Mouse (Mus musculus) left cerebral cortex, adult 9 months (tissue): Measurements from ENCODE around the gene Eddm3b.

Experiments used
- DNase-seq, 2 experiments: peaks; one replicate each; pipeline ENCODE4 v3.0.0; 2022; ENCODE audit warnings: low spot score in 2 of 2

Gene Eddm3b

DNA sequence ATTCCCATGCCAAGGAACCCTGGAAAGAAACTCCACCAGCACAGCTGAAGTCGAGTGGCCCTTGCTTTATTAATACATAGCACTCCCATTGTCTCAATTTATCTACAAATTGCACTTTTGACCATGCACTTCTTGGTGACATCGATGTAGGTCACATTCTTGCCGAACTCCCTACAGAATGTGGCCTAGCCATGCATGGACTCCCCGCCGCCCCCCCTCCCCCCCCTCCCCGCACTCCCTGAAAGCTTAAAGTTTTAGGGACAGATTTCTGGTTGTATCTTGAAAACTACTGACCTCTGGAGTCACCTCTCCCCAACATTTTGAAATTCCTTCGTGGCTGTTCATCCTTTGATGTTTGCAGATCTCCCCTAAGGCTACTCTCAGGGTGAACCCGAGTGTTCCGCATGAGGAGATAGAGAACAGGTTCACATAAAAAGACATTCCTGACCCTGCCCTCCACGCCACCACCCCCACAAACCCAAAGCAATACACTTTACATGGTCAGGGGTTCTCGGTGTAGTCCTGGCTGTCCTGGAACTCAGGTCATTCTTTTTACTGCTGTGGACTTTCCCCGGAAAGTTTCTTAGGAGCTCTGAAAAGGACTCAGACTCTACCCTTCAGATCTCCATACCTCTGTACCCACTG is at the start of gene Eddm3b:
TSS of gene Eddm3b (plus strand) at position 511 of the 645 bp plus-strand sequence.
- DNase-seq = no peak

- no peak for DNase-seq
Measured at GRCm38 (mm10) chr14:51068956-51069355, 45.3 kb upstream of the Eddm3b start.

DNA sequence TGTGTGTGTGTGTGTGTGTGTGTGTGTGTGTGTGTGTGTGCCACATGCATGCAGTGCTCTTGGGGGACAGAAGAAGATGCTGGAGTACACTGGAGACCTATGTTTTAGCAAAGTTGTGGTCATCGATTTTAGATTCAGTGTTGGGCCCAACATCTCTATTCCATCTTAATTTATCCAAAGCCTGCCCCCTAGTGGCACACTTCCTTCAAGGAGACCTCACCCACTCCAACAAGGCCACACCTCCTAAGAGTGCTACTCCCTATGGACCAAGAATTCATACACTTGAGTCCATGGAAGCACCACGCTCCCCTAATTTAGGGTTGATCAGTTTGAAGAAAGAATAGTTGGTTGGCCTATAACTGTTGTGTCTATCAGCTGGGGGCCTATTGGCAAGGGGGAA is 44.6 kb upstream of the Eddm3b start:
- no peak for DNase-seq

GRCm38 (mm10) chr14:51074335-51074734 is 39.9 kb upstream of the Eddm3b start, which contains the start of gene Olfr750:
Gene Olfr750 (minus strand): TSS chr14:51074435.
- no peak for DNase-seq

DNA sequence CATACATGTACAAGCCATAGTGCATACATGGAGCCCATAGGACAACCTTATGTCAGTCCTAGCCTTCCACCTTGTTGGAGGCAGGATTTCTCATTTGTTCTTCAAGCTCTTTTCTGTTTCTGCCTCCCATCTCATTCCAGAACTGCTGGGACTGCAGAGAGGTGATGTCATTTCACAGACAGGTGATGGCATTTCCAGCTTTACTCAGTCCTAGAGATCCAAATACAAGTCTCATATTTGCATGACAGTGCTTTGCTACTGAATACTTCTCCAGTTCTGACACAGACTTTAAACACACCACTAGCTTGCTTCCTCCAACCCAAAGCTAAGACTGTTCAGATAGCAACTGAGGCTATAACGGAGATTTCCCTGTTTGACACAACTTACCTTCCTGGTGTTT is 35.0 kb upstream of the Eddm3b start:
- DNase-seq = no peak

DNA sequence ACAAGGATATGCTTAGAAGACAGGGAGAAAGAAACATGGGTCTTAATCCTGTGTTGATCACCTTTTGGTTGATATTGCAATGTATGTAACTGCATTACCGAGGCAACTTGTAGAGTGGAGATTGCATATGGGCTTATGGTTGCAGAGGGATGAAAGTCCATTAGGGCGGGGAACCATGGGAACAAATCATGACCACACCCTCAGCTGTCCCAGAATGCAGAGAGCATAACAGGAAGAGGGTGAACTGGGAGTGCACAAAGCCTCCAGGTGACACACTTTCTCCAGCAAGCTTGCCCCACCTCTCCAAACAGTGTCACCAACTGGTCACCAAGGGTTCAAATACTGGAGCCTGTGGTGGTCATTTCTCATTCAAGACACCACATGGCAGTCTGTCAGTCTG is 33.2 kb upstream of the Eddm3b start:
- no peak for DNase-seq

DNA sequence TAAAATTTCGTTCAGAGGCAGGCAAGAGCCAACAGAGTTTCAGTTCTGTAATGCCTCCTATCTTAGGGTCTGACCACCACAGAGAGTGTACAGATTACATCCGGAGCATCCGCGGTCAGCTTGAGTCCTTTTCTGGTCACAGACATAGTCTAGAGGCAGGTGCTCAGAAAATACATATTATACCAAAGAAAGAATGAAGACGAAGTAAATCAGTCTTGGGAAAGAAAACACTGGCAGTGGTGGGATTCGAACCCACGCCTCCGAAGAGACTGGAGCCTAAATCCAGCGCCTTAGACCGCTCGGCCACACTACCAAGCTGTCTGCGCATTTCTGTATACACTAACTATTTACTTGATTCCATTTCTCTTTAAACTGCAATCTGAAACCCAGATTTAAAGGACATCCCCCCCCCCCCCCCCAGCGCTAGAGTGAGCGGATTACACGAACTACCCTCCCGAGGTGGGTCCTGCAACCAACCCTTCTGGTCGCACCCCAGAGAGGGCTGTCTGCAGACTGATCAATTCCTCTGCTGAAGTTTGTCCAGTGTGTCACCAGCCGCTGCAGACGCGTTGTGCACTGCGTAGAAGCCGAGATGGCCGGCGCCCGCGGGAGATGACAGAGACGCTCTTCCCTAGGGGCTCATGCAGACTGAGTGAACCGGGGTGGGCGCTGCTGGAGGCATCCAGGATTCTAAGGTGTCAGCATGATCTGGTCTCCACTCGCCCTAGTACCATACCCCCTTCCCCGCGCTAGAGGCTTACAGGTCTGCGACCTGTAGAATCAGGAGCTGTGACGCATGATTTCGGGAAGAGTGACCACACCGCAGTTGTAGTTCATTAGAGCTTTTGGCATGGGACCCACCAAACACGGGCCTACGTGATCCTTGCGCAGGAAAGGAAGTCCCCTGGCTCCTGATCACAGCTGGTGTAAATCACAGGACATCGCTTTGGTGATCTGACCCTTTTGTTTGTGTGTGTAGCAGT is 31.3 kb upstream of the Eddm3b start:
- peak in 1 of 2 experiments; percentile 68 for DNase-seq

DNA sequence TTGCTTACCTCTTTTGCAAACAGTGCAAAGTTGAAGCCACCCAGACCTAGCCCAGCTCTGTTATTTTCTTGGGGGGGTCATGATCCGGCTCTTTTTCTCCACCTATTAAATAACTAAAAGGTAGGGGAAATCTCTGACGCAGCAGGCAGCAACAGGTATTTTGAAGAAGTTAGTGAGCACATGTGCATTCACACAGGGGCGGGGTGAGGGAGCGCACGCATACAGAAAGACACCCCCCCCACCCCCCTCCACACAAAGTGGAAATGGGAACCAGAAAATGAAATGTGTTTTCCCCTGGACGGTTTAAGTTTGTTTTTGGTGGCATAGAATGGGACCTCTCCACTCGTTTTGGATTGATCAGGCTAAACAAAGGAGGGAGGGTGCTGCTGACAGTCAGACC is 30.4 kb upstream of the Eddm3b start:
- no peak for DNase-seq

DNA sequence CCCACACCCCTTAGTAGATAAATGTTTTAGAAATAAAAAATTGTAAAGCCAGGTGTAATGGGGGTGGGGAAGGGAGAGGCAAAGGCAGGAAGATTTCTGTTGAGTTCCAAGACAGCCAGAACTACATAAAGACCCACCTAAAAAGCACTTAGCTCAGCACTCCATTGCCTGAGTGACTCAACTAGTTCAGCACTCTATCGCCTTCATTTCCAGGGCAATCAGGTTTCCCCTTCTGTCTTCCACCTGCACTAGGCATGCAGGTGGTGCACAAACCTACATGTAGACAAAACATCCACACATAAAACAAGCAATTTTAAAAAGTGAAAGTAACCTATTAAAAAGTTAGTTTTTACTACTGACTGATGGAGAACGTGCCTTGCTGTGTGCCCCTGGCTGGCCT is 29.1 kb upstream of the Eddm3b start:
- no peak for DNase-seq

- no peak for DNase-seq
Measured at GRCm38 (mm10) chr14:51085911-51086310, 28.3 kb upstream of the Eddm3b start.

DNA sequence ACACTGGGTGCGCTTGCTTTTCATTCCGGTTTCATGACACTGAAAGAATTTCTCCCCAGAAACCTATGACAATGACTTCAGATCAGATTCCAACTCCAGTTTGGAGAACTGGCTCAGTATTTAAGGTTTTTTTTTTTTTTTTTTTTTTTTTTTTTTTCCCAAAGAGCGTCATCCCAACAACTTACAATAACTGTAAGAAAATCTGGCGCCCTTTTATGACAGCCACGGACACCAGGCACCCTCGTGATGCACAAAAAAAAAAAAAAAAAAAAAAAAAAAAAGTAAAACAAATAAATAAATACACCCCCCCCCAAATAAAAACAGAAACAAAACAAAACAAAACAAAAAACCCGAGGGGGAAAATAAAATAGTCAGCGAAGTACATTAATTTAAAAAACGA is 26.5 kb upstream of the Eddm3b start:
- no peak for DNase-seq

DNA sequence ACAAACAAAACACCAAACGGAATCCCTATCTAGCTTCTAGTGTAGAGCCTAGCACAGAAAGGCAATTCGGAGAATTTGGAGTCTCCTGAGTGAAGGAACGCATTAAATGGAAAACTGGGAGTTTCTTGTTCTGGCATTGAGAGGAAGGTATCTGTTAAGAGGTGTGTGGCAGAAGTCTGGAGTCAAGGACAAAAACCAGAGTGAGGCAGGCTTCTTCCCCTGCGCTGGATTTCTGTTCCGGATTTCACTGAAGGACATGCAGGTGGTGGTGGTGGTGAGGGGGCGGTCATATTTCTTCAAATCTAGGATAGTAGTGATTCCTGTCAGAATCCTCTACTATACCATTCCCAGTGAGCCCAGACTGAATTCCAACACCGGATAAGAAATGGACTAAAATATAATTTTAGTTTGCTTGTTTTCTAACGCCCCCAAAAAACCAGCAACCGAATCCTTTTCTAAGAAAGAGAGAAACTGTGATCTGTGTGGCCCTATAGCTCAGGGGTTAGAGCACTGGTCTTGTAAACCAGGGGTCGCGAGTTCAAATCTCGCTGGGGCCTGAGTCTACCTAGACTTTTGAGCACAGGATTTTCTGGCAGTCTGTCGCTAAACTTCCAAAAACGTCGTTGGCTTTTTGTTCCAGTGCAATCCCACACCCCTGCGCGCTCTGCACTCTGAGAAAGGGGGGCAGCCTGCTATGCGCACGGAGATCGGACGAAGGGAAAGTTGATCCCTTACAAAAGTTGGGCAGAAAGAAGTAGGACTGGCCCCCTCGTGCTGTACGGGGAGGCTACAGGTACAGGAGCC is 25.9 kb upstream of the Eddm3b start:
- DNase-seq = peak; percentile 54 to 91

GRCm38 (mm10) chr14:51088970-51089673 is 25.1 kb upstream of the Eddm3b start:
- DNase-seq = peak; percentile 93 to 99

- DNase-seq = no peak
Measured at GRCm38 (mm10) chr14:51089674-51090076, 24.6 kb upstream of the Eddm3b start.

DNA sequence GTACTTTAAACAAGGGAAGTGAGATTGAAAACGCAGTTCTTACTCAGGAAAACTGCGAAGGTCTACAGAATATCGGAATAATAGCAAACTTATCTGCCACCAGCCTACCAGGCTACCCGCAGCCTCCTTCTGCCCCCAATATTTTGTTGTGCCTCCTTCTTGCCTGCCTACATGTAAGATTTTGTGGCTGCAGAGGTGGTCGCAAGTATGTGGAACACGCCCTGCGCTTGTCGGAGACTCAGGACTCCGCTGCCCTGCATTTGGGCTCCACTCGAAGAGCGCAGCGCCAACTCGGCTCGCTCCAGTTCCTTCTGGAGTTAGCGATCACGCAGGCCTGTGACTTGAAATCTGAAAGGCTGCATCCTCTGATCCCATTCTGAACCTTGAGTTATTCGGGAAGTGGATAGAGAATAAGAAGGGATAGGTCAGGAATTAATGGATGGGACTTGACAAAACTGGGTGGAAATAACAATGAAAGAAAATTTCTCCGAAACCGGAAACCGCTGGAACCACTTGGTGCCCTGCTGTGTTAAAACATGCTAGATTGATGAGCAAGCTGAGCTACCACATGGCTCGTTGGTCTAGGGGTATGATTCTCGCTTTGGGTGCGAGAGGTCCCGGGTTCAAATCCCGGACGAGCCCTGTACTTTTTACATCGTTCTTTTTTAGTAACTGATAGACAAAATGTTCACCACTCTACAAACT is 24.0 kb upstream of the Eddm3b start:
- DNase-seq = peak; percentile 56 to 93

DNA sequence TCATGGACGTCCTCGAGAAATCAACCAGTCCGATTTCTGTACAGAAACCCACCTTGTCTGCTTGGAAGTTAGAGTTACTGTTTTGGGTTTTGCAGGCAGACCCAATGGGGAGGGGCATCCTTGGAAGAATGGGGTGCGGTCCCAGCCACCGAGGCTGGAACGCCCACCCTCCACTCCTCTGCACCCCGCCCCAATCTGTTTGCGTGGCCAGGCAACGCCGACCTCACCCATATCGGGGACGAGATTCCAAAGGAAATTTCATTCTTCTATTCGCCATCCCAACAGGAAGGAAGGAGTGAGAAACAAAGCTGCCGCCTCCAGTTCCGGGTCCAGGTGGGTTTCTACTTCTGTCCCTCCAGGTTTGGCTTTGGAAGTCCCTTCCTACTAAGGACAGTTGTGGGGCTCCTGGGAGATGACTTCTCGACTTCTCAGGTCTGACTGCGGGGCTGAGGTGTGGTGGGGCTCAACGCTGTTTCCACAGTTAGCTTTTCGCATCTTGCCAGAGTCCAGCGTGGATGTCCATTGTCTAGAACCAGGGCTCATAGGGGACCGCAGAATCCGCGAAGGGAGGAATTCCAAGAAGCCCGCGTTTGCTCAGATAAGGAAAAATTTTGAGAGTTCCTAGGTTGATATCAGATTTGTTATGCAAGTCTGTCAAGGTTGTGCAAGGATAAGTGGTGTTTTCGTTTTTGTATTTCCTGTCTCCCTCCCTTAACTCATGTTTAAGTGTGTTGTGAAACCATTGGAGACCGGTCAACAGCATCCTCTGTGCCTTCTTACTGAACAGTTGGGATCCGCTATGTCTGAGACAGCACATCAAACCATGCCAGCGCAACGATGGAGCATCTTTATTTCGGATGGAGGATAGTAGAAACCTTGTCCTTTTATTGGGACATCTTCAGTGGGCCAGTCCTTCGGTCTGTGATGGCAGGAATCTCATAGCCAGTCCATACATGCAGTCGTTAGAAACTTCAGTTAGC is 23.0 kb upstream of the Eddm3b start, which contains the start of the genes Rnase4 and Ang:
TSS of gene Rnase4 (plus strand) at position 157 of the 980 bp plus-strand sequence.
TSS of gene Ang (plus strand) at position 230 of the 980 bp plus-strand sequence.
- DNase-seq = no peak

- no peak for DNase-seq
Measured at GRCm38 (mm10) chr14:51092073-51092620, 22.1 kb upstream of the Eddm3b start.

DNA sequence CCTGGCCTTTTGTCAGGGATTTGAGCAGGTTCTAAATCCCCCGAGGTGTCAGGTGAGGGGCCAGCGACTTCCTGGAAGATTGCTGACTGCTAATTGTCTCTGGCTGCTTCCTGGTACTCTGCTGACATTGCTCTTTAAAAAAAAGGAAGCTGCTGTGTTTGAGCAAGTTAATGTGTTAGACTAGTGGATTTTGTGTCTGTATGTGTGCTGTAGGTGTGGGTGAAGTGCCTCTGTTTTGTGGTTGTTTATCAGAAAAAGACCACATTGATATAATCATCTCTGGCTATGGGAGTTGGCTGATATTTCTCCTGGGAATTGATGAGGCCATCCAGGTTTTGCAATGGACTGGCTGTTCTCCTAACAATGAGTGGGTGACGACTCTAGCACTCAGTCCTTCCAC is 20.7 kb upstream of the Eddm3b start:
- no peak for DNase-seq
